Mouse (Mus musculus) naive thymus-derived CD4-positive, alpha-beta T cell, adult 2 months (primary cell): Measurements from ENCODE around the gene Cltb.

ENCODE experiments used
- DNase-seq: peaks from one replicate; pipeline ENCODE4 v3.0.0-alpha.2; 2011; ENCODE audit warnings: low read depth

The Cltb gene

DNA sequence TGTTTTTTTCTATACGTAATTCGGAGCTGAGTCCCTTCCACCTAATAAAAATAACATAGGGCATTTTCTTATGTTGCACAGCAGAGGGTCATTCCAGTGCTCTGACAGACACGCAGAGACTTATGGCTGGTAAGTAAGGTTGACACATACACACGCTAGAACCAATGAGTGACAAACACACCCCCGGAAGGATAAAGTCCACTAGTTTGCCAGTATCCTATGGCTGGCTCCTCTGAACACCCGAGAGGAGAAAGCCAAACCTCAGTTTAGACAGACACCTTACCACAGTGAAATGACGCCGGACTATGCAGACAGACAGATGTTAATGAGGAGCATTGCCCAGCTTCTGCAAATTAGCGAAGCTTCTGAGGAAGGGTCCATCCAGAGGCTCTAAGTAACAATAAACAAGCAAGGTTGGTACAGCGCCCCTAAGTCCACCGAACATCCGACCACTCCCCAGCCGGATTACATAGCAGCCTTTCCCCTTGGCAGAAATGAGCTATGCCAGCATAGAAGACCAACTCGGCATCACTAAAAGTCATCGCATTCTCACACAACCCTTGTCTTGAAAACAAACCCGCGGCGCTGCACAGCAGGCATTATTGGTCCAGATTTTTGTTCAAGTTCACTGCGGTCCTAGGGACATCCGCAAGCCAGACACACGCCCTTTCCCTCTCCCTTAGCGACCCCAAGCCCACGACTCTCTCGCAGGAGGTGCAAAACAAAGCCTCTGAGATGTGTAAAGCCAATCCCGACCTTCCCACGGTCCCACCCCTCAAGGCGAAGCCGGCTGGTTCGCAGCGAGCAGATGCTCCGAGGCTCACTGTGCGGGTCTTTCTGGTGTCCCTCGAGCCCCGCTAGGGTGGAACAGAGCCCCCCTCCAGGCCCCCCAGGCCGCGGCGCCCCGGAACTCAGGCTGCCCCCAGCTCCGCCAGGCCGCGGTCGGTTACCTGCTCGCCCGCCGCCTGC is 46.6 kb downstream of the Cltb start:
- DNase-seq, result peak; percentile 45

GRCm38 (mm10) chr13:54562562-54562961 is 48.6 kb downstream of the Cltb start:
- no peak for DNase-seq

DNA sequence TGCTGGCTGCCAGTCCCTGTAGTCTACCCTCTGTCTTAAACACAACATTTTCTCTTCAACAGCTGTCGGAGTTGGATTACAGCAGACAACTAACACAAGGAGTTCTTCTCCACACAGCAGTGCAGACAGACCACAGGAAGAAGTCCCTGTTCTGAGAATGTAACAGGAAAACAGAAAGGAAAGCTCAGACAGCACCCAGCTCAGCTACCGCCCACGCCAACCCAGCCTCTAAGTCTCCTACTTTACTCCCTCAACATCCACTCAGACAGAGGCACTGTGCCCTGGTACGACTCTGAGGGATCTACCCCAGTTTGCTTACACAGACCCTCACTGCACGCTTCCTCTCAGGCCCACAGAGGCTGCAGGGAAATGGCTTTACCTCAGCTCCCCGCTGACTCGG is 50.5 kb downstream of the Cltb start:
- no peak for DNase-seq

GRCm38 (mm10) chr13:54559656-54560055 is 51.5 kb downstream of the Cltb start:
- DNase-seq, result no peak

DNA sequence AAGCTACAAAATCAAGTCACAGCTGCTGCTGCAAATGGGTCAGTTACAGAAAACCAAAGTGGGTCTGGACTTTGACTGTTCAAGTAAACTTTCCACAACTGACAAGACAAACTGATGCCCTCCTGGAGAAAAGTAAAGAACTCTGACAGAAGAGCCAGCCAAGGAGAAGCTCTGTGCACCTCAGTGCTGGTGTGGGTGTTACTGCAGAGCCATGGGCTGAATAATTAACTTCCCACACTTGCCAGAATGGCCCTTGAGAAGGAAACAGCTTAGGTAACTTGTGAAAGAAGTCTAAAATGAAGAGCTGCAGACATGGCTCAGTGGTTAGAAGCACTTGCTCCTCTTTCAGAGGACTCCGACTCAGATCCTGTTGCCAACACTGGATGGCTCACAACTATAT is 53.5 kb downstream of the Cltb start:
- DNase-seq, result no peak

GRCm38 (mm10) chr13:54556796-54557195 is 54.3 kb downstream of the Cltb start:
- no peak for DNase-seq

GRCm38 (mm10) chr13:54556176-54556575 is 55.0 kb downstream of the Cltb start:
- DNase-seq, result no peak

DNA sequence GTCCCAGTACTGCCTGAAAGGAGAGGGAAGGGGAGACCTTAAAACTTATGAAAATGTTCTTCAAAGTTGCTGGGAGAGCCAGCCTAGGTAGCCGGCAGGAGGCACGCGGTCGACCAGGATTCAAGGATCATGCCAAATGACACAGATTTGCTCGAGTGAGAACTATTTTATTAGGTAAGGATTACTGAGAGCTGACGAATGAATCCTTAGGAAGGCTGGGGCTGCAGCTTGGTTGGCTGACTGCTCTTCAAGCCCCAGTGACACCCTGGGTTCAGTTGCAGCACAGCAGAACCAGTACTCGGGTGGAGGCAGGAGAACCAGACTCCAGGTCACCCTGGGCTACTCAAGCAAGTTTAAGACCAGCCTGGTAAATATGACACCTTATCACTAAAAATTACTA is 63.1 kb downstream of the Cltb start:
- DNase-seq, result no peak
